Mouse (Mus musculus): ENCODE data around the gene Wdr1.

Gene Wdr1

DNA sequence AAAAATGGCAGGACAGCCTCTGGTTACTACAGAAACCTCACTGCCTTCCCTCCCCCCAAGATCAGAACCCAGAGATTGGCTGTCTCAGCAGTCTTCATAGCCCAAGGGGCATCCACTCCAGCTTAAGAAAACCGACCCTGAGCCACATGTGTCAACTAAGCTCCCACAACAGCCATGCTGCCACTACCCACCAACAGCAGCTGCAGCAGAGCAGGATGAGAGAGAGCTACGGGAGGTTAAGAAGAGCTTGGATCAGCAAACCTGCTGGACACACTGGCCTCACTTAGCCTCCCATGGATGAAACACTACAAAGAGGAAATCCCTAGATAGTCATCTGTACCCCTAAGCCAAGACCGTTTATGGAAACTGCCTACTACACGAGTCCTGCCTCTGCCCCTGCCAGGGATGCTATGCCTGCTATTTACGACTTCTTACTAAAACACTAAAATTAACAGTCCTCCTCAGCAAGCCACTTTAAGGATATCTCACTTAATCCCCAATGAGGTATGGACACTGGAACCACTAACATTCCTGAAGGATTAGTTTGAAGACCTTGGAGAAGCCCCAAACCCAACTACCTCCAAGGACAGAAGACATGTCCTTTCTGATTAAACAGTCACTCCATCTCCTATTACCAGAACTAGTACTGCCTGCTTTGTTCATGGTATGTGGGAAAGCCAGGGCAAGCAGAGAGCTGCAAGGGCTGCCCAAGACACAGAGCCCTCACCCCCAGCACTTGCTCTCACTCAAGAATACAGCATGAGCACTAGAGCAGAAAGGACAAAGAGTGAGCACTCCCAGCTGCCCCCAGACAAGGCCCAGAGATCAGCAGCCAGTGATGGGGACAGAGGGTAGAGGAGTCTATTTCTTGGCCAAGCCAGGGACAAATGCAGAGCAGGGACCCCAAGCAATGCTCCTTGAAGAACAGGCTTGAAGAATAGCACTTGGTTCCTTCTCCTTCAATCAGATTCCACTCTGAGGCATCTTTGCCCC lies 18.3 kb downstream of the Wdr1 start:
- no peak for DNase-seq

DNA sequence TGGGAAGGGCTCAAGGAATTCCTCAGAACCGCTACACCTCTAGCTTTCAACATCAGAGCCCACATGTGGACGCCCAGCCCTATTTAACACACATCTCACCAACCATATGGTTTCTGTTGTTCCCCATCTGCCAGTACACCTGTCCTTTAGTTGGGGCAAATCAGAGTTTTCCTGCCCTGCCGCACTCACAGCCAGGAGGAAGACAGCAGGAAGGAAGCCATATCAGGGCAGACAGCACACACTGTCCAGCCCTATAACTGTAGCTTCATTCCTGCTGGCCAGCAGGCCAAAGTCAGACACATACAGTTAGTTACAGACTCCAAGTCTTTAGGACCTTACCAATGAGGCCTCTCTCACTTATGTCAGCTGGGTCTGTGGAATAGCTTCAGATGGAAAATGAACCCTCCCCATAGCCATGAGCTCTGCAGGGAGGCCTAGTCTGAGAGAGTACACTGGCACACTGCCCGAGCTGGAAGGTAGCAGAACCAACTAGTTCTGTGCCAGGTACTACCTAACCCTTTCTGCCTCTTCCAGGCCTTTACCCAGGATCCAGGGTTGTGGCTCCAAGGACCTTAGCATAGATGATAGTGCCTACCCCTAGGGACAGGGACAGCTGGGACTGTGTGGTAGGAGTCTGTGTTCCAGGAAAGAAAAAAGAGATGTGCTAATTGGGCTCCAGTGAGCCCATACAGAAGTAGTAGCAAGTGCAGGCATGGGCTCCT lies 19.4 kb downstream of the Wdr1 start:
- DNase-seq, result peak; percentile 82 to 84

DNA sequence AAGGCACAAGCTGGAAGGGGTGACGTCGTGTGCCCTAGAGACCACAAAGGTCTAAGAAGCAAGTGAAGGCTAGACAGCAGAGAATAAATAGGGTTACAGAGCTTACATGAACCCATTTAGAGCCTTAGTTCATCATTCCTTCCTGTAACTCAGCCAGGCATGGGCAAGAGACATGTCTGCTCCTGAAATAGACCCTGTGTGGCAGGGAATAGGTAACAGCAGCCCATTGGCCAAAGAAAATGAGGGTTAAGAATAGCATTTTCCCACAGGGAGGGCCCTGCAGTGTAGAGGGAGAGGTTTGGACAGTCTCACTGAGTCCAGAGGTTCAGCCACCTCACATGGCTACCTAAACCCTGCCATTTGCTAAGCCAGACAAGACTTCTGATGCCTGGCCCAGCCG lies 21.3 kb downstream of the Wdr1 start:
- no peak for DNase-seq

DNA sequence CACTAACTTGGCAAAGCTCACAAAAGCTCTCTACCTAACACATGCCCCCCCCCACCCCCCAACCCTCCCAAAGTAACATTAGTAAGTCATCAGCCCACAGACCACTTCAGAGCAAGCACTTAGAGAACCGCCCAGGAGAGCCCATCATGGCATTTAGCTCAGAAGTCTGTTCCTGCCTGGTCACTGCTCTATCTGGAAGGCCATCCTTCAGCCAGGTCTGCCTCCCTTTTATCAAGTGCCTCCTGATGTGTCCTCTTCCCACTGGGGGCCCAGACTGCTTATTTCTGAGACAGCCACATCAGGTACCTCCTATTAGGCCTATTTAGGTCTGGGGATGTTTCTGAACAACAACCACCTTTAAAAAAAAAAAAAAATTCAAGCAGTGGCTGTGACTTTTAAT lies 22.1 kb downstream of the Wdr1 start:
- DNase-seq, result no peak

DNA sequence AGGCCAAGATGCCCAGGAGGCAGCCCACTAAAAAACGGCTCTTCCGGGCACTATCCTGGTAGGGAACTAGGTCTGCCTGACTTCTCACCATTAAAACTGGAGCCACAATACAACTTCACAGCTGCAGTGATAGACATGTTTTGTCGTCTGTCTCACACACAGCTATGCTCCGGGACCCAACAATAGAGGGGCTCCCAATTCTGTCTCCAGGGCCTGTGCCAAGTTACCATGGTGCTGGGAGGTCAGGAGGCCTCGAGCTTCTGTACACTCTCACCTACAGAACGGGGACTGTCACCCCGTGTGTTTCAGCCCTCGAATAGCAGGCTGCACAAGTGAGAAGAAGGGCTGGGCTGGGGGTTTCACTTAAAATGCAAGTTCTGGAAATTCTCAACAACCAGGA lies 24.5 kb downstream of the Wdr1 start:
- no peak for DNase-seq

DNA sequence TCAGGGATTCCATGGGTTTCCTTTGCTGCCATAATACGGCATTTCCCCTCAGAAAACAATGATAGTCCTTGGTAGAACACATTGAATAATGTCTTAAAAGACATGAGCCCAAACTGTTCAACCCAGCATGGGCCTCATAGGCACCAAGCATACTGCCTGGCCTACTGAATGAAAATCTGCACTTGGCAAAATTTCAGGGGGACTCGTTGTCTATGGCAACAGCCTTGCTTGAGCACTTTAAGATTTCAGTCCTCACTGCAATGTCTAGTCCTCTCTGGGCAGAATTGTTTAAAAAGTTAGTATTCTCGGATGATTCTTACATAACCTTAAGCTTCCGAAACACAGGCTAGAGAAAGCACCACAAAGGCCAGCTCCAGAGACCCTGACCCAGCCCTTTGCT lies 25.2 kb downstream of the Wdr1 start:
- DNase-seq, result no peak

DNA sequence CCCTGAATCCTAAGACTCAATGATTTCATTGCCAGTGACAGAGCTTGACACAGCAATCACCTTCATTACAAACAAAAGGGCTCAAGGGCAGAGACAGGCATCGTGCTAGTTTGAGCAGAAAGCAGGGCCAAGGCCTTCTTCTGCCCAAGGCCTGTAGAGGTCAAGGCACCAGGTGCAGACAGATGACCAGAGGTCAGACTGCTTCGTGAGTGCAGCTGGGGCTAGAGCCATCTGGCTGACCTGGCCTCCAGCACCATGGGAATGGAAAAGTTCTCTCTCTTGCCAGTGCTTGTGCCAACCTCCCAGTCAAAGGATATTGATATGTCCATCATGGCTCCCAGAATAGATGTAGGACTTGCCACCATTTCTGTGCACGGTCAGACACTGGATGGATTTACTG lies 26.2 kb downstream of the Wdr1 start:
- no peak for DNase-seq

DNA sequence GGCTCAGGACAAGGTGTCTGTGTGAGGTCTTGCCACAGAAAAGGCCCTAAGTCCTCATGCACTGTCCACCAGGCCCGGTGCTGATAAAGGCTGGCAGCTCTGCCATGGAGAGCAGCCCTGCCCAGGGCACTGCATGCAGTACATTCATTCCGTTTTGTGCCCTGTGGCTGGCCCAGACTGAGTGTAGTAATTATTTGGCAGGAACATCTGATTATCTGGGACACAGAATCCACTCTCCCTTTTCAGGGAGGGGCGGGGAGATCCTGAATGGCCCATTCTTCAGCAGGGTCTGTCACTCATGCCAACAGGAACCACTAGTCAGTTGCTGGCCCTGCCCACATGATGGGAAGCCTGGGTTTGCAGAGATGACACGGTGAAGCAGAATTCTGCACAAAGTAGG lies 30.9 kb downstream of the Wdr1 start:
- peak; percentile 76 to 77 for DNase-seq

DNA sequence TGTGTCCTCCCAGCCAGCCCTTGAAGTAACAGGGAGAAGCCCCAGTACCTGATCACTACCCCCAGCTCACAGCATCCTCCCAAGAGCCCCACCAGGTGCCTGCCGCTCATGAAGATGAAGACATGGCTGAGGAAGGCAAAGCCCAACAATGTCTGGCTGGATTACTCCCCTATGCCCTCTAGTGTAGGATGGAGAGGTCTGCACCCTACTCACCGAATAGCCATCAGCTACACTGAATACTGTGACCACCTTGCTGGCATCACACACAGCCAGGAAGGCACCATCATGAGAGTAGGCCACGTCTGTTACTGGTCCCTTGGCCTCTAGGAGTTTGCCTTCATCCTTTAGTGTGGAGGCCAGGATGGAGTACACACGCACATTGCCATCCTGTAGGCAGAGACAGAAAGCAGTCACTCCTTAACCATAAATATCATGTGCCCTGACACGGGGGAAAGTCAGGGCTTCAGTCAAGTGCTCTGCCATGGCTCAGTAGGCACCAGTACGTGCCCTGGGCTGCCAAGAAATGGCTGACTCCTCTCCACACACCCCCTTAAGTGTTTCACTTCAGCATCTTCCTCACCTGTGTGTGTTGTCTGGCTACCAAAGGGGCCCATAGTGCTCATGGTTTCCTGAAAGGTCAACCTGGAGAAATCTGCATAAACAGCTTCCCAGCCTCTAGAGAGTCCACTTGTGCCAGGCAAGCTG lies 33.1 kb downstream of the Wdr1 start:
- no peak for DNase-seq

DNA sequence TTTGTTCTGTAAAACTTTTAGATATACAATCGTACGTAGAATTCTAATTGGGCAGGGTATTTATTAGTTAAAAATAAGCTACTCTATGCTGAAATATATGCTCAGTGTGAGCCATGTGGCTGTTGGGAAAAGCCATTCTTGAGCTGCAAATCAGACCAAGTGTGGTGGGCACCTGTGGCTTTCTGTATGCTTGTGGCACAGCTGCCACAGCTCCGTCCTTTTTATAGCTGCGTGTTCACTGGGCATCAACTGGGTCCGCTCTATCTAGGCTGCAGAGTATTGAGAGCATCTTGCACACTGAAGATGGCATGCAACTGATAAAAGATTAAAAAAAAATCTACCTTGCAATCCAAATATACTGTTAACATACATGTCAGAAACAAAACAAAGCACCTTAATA lies 40.0 kb downstream of the Wdr1 start:
- DNase-seq, result no peak

DNA sequence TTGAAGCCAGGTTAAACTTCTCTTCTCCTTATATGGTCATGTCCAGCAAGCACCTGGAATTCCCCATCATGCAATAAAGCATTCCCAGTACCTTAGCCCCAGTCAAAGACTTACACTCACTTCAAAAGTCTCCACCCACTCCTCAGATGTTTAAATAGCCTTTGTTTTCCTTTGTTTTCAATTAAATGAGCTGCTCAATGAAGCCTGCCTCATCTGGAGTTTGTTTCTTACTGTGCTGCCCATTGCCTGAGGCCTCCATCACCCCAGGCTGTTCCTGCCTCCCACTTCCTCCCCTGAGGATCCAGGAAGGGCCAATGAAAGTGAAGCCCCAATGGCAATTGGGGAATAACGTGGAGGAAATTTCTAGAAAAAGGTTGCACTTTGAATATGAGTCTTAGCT lies 42.2 kb downstream of the Wdr1 start:
- DNase-seq, result no peak

DNA sequence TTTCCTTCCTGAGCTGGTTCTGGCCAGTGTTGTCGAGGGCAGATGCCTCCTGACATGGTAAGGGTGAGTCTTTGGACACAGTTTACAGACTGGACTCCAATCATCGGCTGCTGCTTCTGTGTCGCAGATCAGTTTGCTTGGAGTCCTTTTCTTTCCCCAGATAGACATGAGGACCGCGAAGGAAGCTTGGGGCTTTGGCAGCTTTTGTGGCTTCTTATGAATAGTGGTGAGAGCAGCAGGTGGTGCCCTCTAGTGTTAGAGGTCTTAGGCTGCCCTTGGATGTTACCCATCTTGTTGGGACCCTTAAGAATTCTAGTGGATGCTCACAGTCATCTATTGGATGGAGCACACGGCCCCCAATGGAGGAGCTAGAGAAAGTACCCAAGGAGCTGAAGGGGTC lies 46.8 kb downstream of the Wdr1 start:
- DNase-seq, result peak in 1 of 2 experiments; percentile 30

DNA sequence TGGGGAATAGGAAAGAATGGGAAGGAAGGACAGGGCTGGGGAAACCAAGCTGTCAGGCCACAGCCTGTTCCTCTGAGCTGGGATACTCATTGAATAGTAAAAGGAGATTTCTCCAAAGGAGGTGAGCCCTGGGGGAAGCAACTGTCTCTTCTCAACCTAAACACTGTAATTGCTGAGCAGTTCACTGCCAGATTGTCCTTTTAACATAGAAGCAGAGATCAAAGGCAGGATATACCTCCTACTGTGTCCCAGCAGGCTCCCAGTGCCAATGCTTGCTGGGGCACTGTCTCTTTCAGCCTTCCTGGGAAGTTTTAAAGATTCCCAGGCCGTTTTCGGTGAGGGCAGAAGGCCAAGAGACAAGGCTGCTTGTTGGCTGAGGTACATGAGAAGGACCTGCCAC lies 50.0 kb downstream of the Wdr1 start:
- DNase-seq, result no peak

DNA sequence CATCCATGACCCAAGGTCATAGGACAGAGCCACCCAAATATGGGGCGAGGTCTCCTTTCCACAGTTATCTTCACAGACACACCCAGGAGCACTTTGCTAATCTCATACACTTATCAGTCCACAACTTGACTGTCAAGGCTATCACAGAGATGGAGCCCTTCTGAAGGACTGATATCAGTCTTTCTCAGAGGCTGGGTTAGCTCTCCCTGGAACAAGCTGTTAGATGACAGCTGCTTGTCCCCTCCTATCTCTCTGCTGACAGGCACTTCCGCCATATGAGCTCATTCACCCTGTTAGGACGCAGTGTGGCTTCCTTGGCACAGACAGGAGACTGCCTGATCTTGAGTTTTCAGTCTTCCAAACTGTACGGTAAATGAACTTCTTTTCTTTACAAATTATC lies 53.5 kb downstream of the Wdr1 start:
- no peak for DNase-seq

DNA sequence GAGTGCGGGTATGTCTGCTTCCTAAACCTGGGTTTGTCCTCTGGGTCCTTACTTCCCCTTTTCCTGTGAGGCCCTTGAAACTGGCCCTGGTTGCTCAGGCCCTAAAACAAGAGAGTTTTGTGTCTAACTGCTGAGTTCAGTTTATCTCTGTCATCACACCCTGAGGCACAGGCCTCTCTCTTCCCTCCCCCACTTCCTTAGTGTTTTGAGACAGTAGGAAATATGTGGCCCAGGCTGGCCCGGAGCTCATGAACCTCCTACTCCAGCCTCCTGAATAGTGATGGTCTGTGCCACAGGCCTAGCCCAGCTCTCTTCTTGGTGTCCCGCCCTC lies 57.6 kb downstream of the Wdr1 start:
- no peak for DNase-seq

DNA sequence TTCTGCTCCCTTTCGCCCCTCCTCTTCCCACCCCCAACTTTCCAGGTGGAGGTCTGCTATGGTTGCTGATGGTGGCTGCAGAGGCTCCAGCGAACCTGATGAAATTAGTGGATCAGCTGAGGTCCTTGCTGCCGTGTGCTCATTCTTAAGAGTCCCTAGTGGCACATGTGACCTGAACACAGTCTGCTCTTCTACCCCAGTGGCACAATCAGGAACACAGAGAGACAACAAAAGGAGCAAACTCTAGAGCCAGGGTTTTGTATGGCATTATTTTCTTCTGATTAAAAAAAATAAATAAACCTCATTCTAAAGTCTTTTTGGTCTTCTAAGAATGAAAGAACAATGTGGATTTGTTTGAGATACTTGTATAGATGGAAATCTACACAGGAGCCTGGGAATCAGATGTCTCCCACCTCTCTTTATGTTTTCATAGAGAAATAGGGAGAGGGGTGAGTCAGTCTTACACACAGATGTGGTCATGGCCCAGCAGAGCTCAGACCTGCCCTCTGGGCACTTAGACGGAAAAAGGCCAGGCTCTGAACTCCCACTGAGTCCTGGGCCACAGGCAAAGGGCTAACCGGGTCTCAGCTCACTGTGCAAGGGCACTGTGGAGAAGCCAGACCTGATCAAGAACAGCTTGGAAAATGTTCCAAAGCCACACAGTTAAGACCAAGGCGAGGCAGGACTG lies 58.1 kb downstream of the Wdr1 start:
- no peak for DNase-seq

DNA sequence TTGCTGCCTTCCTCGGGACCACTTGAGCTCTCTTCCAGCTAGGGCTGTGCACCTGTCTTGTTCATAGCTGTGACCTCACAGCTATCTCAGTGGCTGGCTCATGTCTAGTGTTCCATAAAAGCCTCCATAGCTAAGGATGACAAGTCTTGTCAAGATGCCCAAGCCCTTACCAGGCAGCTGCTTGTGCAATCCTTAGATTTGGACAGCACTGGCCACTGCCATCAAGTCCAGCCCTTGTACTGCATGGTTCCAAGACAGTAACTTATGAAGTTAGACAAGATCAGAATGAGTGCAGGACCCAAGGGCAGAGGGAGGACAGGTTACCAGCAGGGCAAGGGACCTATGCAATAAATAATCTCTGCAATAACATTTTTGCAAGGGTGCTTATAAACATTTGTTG lies 58.9 kb downstream of the Wdr1 start:
- no peak for DNase-seq

DNA sequence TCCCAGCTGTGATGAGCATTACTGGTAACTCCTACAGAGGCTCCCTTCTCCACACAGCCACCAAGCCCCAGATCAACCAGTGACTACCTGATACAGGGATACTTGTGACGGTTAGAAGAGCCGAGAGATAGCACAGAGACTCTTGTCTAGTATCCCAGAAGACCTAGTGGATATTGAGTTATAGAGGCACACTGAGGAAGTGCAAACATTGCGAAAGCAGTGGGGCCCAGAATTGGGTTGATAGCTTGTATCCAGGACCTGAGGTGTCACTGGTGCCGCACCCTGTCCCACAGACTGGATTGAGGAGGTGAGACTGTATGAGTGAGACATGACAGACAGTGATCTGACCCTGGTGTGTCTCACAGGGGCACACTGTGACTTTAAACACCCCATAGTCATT lies 60.0 kb downstream of the Wdr1 start, which contains the start of gene Slc2a9:
TSS of gene Slc2a9 (minus strand) at position 152 of the 400 bp plus-strand sequence.
- no peak for DNase-seq

DNA sequence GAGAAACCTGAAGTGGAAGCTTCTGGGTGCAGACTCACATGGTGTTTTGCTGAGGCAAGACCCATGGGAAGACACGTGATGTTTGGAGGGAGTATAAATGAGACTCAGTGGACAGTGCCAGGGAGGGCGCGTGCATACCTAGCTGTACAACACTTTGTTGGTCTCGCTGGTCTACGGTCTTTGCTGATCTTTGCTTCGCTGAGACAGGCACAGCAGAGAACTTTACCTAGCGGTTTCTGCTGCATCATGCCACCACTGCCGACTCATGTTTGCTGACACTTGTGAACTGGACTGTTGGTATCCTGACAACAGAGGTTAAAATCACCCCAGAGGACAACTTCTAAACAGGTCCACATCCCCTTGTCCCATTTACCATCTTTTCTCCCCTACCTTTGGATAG lies 63.0 kb downstream of the Wdr1 start:
- DNase-seq, result no peak

DNA sequence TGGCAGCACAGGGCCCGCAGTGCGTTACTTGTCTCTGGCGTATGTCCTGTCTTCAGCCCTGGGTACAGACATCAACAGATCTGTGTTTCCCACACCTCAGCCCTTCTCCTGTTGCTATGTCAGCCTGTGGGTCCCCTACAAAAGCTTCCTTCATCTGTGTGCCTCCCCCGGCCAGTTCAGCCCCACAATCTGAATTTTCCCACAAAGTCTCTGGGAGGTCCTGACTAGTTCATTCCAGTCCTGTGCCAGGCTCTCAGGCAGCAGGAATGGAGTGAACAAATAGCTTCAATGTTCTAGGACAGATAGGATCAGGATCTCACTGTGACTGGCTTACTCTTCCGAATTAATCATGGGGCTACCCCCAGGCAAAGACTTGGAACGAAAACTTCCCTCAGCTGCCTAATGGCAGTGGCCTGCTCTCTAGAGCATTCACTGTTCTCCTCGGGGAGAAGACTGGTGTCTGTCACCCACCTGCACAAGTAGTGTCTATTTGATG lies 63.7 kb downstream of the Wdr1 start:
- no peak for DNase-seq

DNA sequence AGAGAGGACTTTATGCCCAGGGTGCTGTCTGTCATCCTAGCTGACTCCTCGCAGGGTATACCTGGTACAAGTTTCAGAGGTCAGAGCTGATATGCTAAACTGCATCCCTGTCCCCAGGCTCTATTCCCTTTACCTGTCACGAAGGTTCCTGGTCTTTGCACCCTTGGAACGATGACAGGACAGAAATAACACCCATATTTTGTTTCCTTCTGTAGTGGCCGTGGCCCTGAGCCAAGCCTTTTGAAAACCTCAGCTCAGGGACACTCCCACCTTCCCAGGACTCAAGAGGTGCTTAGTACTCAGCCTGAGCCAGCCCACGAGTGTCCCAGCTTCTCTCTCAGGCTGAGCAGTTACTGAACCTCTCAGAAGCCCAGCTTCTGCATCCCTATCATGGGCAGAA lies 64.5 kb downstream of the Wdr1 start:
- no peak for DNase-seq

DNA sequence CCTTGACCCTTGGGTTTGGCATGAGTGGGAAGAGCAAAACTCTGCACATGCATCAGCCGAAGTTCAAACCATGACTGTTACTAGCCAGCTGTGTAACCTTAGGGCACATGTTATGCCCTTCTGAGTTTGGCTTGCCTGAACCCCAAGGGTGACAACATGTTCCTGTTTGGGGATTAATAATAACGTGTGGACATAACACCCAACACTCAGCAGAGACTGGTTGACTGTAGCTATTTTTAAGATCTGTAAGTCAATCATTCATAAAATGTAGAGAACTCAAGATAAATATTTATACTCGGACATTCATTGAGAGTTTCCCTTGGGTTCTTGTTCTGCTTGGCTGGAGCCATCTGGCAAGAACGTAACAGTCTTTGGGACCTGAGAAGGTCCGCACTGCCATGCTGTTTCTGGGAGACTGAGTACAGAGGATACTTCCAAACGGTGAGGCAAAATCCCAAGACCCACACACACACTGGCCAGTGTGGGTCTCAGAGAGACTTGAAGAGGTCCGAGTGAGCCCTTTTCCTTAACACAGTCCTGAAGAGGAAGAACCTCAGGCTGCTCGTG lies 66.4 kb downstream of the Wdr1 start:
- no peak for DNase-seq

Data from cerebellum, postnatal 36 days (tissue).